Mouse (Mus musculus) liver, embryonic 11.5 days (tissue): ENCODE results near the gene Gm5901. TPM values are rescaled to one million over a fixed set of nuclear protein-coding genes. Genes with fewer than 3 reads are reported as not detected.

Experiments used
- ATAC-seq: fragments of 200-750 bp; cut with Nextera tagmentation; replicated peaks from 2 replicates; pipeline ENCODE4 v1.8.0; 2017; ENCODE audit warnings: moderate number of reproducible peaks, mild to moderate bottlenecking, moderate TSS enrichment, moderate library complexity; ENCODE audit not compliant: low FRiP score
- DNase-seq: peaks from one replicate; pipeline ENCODE4 v3.0.0-alpha.2; 2017; ENCODE audit warnings: low spot score
- H3K27ac ChIP-seq: fragments of 300-500 bp; sonication (generic); 2 replicates; pipeline ENCODE4 v1.5.1; 2014; ENCODE audit warnings: mild to moderate bottlenecking, low read depth, low read length, control low read depth
- H3K27me3 ChIP-seq: fragments of 300-500 bp; sonication (generic); replicated peaks from 2 replicates; pipeline ENCODE4 v1.6.1; 2014; ENCODE audit warnings: low read length, mixed read lengths; ENCODE audit not compliant: control insufficient read depth, insufficient read depth
- H3K36me3 ChIP-seq: fragments of 300-500 bp; sonication (generic); 2 replicates; pipeline ENCODE4 v1.6.1; 2014; ENCODE audit warnings: mild to moderate bottlenecking, low read length, moderate library complexity, mixed read lengths; ENCODE audit not compliant: control insufficient read depth, insufficient read depth
- H3K4me1 ChIP-seq: fragments of 300-500 bp; sonication (generic); replicated peaks from 2 replicates; pipeline ENCODE4 v1.6.1; 2014; ENCODE audit warnings: low read length, mixed read lengths; ENCODE audit not compliant: control insufficient read depth, insufficient read depth
- H3K4me2 ChIP-seq: fragments of 300-500 bp; sonication (generic); 2 replicates; pipeline ENCODE4 v1.6.1; 2014; ENCODE audit warnings: mild to moderate bottlenecking, control low read depth, moderate library complexity
- H3K4me3 ChIP-seq: fragments of 300-500 bp; sonication (generic); 2 replicates; pipeline ENCODE4 v1.5.1; 2014; ENCODE audit warnings: low read depth, low read length, control low read depth
- H3K9ac ChIP-seq: fragments of 300-500 bp; sonication (generic); 2 replicates; pipeline ENCODE4 v1.6.1; 2014; ENCODE audit warnings: low read depth, low read length, control low read depth
- H3K9me3 ChIP-seq: fragments of 300-500 bp; sonication (generic); 2 replicates; pipeline ENCODE4 v1.6.1; 2016; ENCODE audit warnings: low read length, inconsistent platforms, mixed read lengths; ENCODE audit not compliant: control insufficient read depth
- WGBS: fragments of 180-500 bp; shearing (Covaris S2); extraction: QIAGEN DNeasy Blood & Tissue Kit; methylation state at CpG from one replicate; pipeline ENCODE4 v1.1.7; 2014; 5-methylcytosine and 5-hydroxymethylcytosine counted together
- polyA plus RNA-seq: library from polyadenylated mRNA; unstranded; fragments of >200 nt; fragmentation: Nextera tagmentation; extraction: Ambion mirVana; gene quantifications from 2 replicates; pipeline ENCODE4 v1.2.1, GENCODE M21; 2014

Gm5901 gene
- polyA plus RNA-seq, 1 experiment from 2014 or later = not detected

DNA sequence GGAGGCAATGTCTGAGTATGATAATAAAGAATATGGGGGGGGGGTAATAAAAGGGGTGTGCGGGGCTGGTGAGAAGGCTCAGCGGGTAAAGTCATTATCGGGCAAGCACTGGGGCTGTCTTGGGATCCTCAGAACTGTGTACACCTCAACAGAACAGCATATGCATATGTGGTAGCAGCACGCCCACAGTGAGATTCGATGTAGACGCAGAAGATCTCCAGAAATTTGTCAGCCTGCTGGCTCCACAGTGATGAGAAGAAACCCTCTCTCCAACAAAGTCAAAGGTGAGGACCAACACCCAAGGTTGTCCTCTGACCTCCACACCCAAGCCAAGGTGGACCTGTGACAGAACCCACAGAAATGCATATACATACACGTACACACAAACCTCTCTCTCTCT is 41.7 kb downstream of the Gm5901 start:
- WGBS = 89% methylated on average over 7 of the region's 7 CpGs
- no peak overlapping the region for H3K4me3 ChIP-seq
- ATAC-seq = no peak
- no peaks in the 10 kb centered on the region for H3K9me3 ChIP-seq
- H3K27ac ChIP-seq = no peak overlapping the region
- no peaks in the 10 kb centered on the region for H3K4me1 ChIP-seq
- no peaks in the 10 kb centered on the region for H3K36me3 ChIP-seq
- no peak overlapping the region for H3K4me2 ChIP-seq
- H3K9ac ChIP-seq = no peak overlapping the region
- H3K27me3 ChIP-seq = 0 out of 2 replicates have a peak, but pooled peaks cover 3% of the 10 kb centered on the region
- DNase-seq = no peak

DNA sequence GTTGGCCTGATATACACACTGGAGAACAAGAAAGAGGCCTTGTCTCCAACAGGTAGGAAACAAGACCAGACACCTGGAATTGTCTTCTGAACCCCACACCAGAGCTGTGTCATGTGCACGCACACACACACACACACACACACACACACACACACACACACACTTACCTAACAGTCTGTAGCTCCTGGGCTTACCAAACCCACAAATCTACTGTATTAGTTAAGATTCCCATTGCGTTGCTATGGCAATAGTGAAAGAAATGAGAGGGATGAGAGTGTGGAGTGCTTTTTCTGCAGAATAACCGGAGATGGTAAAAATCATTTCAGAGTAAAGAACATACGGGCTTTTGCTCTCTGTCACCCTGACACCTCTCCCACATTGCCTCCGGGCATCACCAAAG is 43.3 kb downstream of the Gm5901 start:
- H3K27ac ChIP-seq = no peak overlapping the region
- DNase-seq = no peak
- no peaks in the 10 kb centered on the region for H3K9me3 ChIP-seq
- H3K9ac ChIP-seq = no peak overlapping the region
- H3K27me3 ChIP-seq = 0 out of 2 replicates have a peak, but pooled peaks cover 3% of the 10 kb centered on the region
- H3K4me1 ChIP-seq = no peaks in the 10 kb centered on the region
- no peak overlapping the region for H3K4me2 ChIP-seq
- no peak for ATAC-seq
- H3K36me3 ChIP-seq = no peaks in the 10 kb centered on the region
- no peak overlapping the region for H3K4me3 ChIP-seq
- 77% methylated on average over 5 of the region's 5 CpGs for WGBS

DNA sequence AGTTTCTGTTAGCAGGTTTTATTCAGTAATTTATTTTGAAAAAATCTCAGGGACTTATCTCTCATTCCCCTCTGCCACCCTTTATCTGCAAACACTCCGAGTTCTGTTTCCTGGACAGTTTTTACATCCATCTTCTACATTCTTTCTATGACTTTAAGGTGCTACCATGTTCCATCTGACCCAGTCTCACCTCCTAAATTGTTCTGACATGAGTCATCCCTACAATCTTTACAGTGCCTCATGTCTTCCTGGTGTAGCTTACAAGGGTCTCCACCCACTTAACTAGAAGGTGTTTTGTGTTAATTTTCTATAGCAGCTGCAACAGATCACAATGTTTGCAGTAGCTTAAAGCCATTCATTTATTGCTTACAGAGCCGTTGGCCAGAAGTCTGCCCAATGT is 46.1 kb downstream of the Gm5901 start:
- 39% methylated on average over 2 of the region's 2 CpGs for WGBS
- peaks cover 21% of the 10 kb centered on the region for H3K27me3 ChIP-seq
- no peak overlapping the region for H3K4me3 ChIP-seq
- no peaks in the 10 kb centered on the region for H3K36me3 ChIP-seq
- H3K27ac ChIP-seq = no peak overlapping the region
- ATAC-seq = no peak
- H3K4me1 ChIP-seq = no peaks in the 10 kb centered on the region
- no peak for DNase-seq
- no peak overlapping the region for H3K9ac ChIP-seq
- no peaks in the 10 kb centered on the region for H3K9me3 ChIP-seq
- no peak overlapping the region for H3K4me2 ChIP-seq

DNA sequence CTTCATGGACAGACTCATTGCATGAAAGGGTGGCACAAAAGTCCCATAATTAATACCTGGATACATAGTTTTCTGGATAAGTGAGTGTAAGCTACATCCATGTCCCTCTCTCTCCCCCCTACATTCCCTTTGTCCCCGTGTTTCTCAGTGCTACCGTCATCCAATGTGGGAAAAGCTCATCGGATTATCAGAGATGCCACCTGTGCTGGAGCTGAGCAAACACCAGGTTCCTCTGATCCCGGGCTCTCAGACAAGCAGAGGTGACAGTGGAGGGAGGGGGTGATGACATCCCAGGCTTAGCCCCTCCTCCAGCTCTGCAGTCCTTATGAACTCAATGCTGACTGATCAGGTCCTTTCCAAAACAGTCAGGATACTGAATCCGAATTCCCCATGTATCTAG is 49.5 kb downstream of the Gm5901 start:
- DNase-seq (no peak), ATAC-seq (no peak)
- Histone ChIP-seq H3K36me3 (no peaks in the 10 kb centered on the region), H3K9ac (no peak overlapping the region), H3K4me1 (no peaks in the 10 kb centered on the region), H3K27ac (no peak overlapping the region), H3K9me3 (no peaks in the 10 kb centered on the region), H3K4me2 (no peak overlapping the region), H3K4me3 (no peak overlapping the region), H3K27me3 (peaks cover 31% of the 10 kb centered on the region)
- 16% methylated on average over 5 of the region's 5 CpGs for WGBS

DNA sequence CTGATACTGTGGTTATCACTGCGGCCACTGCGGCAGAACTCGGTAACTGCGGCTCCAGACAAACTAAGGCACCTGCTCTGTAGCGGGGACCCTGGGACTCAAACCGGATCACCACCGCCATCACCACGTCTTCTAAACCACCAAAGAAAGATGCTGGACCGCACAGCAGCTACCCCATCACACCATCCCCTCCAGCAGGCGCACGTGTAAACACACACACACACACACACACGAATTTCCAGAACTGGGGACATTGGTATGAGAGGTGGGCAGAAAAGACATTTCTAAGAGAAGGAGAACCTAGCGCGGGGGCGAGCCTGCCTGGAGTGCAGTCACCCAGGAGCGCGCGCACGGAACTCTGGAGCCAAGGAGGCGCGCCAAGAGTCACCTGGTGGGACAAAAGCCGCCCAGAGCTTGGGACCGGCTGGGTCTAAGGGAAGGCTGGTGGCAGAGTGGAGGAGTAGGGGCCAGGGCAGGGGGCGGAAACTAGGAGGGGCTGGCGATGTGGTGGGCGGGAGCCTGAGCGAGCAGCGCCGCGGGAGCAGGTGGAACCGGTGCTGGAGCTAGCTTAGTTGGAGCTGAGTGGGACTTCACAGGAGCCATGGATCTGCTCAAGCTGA is 50.7 kb downstream of the Gm5901 start, which contains the start of gene Cckbr:
TSS of gene Cckbr (plus strand) at position 308 of the 620 bp plus-strand sequence.
- peaks cover 31% of the 10 kb centered on the region for H3K27me3 ChIP-seq
- DNase-seq = no peak
- 3% methylated on average over 31 of the region's 31 CpGs for WGBS
- no peaks in the 10 kb centered on the region for H3K36me3 ChIP-seq
- H3K4me1 ChIP-seq = no peaks in the 10 kb centered on the region
- H3K9ac ChIP-seq = no peak within 1 kb of the TSS
- peak within 1 kb of the TSS; percentile 26 for H3K4me3 ChIP-seq
- no peak within 1 kb of the TSS for H3K27ac ChIP-seq
- peak within 1 kb of the TSS; percentile 55 for H3K4me2 ChIP-seq
- peak; percentile 29; the same call in 1 of the 2 replicates for ATAC-seq
- no peaks in the 10 kb centered on the region for H3K9me3 ChIP-seq

DNA sequence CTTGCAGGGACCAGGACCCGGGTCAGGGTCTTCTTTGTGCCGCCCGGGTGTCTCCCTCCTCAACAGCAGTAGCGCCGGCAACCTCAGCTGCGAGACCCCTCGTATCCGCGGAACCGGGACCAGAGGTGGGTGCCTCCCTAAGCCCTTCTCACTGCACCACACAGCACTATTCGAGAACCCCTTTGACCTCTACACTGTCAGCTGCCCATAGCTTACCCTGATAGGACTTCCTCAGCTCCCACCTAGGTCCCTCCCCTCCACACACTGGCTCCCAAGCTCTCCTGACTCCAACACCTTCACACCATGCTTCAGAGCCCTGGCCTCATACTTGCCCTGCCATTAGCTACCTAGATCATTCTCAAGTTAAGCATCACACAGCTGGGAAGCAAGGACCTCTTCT is 51.2 kb downstream of the Gm5901 start:
- H3K9ac ChIP-seq = no peak overlapping the region
- H3K4me2 ChIP-seq = peak overlapping the region; percentile 55

More for the DNA sequence above, 51.2 kb downstream of the Gm5901 start:
- H3K36me3 ChIP-seq = no peaks in the 10 kb centered on the region
- peak; percentile 45 for ATAC-seq
- 7% methylated on average over 10 of the region's 11 CpGs for WGBS
- peak overlapping the region; percentile 26 for H3K4me3 ChIP-seq
- H3K4me1 ChIP-seq = no peaks in the 10 kb centered on the region
- no peaks in the 10 kb centered on the region for H3K9me3 ChIP-seq
- DNase-seq = no peak
- H3K27ac ChIP-seq = no peak overlapping the region
- peaks cover 31% of the 10 kb centered on the region for H3K27me3 ChIP-seq

Other genes with a start within 250 kb of the Gm5901 start
- gene Olfr683, start 228.0 kb upstream of the Gm5901 start, polyA plus RNA-seq = not detected in 2 replicates
- not detected in 2 replicates for gene Olfr684, start 211.4 kb upstream of the Gm5901 start, polyA plus RNA-seq
- gene Olfr685, start 189.0 kb upstream of the Gm5901 start, polyA plus RNA-seq = not detected in 2 replicates
- not detected in 2 replicates for gene Olfr686, start 167.6 kb upstream of the Gm5901 start, polyA plus RNA-seq
- not detected in 2 replicates for gene Olfr688, start 86.9 kb upstream of the Gm5901 start, polyA plus RNA-seq
- gene Olfr689, start 63.9 kb upstream of the Gm5901 start, polyA plus RNA-seq = not detected in 2 replicates
- gene Olfr690, start 40.9 kb upstream of the Gm5901 start, polyA plus RNA-seq = not detected in 2 replicates
- gene Olfr691, start 32.8 kb upstream of the Gm5901 start, polyA plus RNA-seq = not detected in 2 replicates
- gene Olfr692, start 6.8 kb upstream of the Gm5901 start, polyA plus RNA-seq = not detected in 2 replicates
- gene Fam160a2, start 25.0 kb downstream of the Gm5901 start, polyA plus RNA-seq = 28.7 and 31.0 TPM in 2 replicates
- gene Cnga4, start 29.5 kb downstream of the Gm5901 start, polyA plus RNA-seq = not detected in 2 replicates
- 0.05 TPM in 1 of 2 replicates, not detected in the other for gene Cckbr, start 50.7 kb downstream of the Gm5901 start, polyA plus RNA-seq
- gene Cavin3, start 107.3 kb downstream of the Gm5901 start, polyA plus RNA-seq = 16.8 and 17.8 TPM in 2 replicates
- gene Smpd1, start 179.3 kb downstream of the Gm5901 start, polyA plus RNA-seq = 33.6 and 40.8 TPM in 2 replicates
- gene Apbb1, start 206.6 kb downstream of the Gm5901 start, polyA plus RNA-seq = 17.1 and 18.7 TPM in 2 replicates
- gene Hpx, start 225.1 kb downstream of the Gm5901 start, polyA plus RNA-seq = 66.3 TPM in 2 replicates